Mouse (Mus musculus) common myeloid progenitor, adult 5-6 weeks (primary cell): ENCODE measurements around the gene Fam13c. TPM values are rescaled to one million over a fixed set of nuclear protein-coding genes. Genes with fewer than 3 reads are reported as not detected.

Experiments
- ATAC-seq: replicated peaks from 2 replicates; pipeline ENCODE4 v1.8.0; 2016; ENCODE audit warnings: low read depth, mild to moderate bottlenecking, moderate TSS enrichment, inconsistent platforms; ENCODE audit not compliant: poor library complexity, severe bottlenecking
- total RNA-seq: library from RNA; stranded (forward); fragments of 200-1000, 187-1606 nt; gene quantifications from 2 replicates; pipeline ENCODE4 v1.2.3, GENCODE M21; 2017

Gene Fam13c
- total RNA-seq, 1 experiment from 2014 or later, result not detected

DNA sequence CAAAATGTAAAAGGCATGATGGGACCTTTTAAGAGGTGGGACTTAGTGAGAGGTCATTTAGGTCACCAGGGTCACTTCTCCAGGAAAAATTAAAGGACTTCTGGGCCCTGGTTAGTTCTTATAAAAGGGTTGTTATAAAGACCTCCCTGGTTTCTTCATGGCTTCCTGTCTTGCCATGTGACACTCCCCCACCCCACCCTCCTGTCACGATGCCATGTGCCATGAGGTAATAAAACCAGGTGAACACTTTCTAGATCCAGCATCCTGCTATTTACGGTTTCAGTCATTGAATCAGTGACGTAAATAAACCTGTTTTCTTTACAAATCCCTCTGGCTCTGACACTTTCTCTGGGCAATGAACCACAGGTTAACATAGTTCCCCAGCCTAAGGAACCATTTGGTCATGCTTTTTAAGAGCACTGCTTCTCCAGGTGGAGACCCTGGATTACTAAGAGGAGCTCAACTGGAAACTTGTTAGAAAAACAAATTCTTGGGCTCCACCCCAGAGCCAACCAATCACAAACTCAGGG is 146.7 kb downstream of the Fam13c start:
- no peak for ATAC-seq

DNA sequence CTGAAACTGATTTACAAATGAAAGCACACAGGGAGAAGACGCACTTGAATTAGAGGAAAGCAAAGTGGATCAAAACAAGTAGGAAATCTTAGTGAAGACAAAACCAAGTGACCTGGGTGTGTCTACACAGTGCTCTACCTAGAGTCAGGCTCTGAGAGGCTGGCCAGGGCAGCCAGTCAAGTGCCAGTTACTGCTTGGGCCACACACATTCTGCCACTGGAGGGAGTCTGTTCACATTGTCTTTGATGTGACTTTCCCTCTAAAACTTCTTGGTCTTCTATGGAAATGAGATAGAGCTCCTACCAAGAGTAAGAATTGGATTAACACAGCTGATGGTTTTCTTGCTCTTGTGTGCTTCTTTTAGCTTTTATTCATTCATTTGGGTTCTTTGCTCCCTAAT is 153.7 kb downstream of the Fam13c start:
- no peak for ATAC-seq

DNA sequence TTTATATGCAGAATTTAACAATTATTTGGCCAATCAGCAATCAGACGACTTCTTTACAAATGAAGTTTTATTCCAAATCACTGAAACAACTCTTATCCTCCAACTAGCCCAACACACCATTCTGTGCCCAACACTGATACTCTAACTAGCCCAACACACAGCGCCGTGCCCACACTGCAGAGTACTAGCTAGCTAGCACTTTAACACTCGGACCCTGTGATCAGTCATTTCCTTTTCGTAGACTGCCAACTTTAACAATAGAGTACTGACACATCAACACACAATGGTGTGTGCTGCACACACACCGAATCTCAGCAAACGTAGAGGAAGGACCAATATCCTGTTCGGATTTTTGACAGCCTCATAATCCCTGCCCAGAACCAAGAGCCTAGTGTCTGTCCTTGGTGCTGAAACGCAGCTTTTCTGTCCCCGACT is 157.8 kb downstream of the Fam13c start:
- peak; percentile 56; the same call in 1 of the 2 replicates for ATAC-seq

DNA sequence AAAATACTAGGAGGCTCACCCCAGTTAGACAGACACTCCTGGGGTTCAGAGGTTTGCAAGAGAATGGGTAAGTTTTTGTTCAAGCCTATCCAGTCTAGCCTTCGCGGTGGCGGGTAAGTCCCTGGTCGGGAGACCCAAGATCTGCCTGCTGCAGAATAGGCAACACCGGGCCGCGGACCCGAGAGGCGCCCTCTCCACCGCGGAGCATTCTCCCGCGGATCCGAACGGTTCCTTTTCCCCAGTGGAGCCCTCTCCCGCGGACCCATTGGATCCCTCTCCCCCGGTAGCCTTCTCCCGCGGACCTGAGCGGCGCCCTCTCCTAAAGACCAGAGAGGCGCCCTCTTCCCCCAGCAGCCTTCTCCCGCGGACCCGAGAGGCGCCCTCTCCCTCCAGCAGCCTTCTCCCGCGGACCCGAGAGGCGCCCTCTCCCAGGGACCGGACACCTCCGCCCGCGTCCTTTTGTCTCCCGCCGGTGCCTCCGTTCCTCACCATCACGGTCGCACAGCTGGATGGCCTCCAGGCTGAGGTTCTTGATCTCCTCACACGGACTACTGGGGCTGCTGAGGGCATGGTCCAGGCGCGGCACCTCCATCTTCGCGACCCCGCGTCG is 158.3 kb downstream of the Fam13c start:
- ATAC-seq, result peak; percentile 32; the same call in 1 of the 2 replicates

DNA sequence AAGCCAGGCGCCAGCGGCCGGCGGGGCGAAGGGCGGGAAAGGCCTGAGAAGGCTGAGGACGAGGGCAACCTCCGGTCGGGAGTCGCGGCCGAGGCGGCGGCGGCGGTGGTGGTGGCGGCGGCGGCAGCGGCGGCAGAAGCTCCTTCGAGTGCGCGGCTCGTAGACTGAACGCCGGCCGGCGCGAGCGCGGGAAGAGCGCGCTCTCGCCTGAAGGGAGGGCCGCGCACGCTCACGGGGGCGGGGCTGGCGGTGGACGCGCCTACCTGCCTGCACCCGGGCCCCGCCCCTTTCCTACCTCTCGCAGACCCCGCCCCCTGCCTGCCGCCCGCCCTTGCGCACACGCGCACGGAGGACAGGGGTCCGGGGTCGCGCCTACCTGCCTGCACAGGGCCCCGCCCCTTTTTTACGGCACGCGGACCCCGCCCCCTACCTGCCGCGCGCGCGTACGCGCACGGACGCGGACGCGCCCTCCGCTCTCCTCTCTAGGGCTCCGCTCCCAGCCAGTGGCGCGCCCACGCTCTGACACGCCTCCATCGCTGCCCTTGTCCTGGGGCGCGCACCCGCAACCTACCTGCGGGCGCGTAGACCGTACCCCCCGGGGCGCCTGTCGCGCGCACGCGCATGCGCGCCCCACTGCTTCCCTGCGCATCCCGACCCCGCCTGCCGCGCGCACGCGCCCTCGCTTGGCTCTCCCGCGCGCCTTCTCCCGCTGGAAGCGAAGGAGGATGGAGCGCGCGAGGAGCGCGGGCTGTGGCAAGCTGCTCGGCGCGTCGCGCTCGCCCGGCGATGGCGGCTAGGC is 159.0 kb downstream of the Fam13c start:
- peak; percentile 25; the same call in 1 of the 2 replicates for ATAC-seq

DNA sequence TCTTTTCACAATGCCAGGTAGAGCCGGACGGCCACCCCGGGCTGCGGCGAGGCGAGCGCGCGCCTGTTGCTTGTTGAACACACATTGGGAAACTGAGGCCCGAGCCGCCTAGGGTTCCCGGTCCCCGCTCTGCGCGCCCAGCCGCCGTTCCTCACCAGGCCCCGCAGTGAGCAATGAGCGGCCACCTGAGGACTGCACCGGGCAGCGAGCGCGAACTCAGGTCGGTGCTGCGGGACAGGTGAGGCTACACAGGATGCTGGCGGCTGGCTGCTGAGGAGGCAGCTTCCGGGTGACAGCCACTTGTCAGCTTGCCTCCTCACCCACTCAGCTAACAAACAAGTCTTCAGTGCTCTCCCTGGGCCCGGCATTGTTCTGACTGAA is 159.6 kb downstream of the Fam13c start:
- ATAC-seq, result no peak

Other genes starting within 250 kb of the Fam13c start
- not detected in 2 replicates for gene Mrln, start 235.8 kb upstream of the Fam13c start, total RNA-seq
- gene Slc16a9, start 195.4 kb upstream of the Fam13c start, total RNA-seq, result 0.91 and 3.1 TPM in 2 replicates
- not detected in 2 replicates for gene Phyhipl, start 215.5 kb downstream of the Fam13c start, total RNA-seq